Mouse (Mus musculus) liver, embryonic 14.5 days (tissue): ENCODE data around the gene Gm49388.

ENCODE experiments used
- CTCF ChIP-seq: IDR thresholded peaks from 2 replicates; pipeline ENCODE4 v1.5.1; 2016; ENCODE audit warnings: antibody characterized with exemption, low read depth, control low read depth
- EP300 ChIP-seq: IDR thresholded peaks from 2 replicates; pipeline ENCODE4 v1.6.1; 2016; ENCODE audit warnings: antibody characterized with exemption, low read depth

- no peak for TF ChIP-seq CTCF
- TF ChIP-seq EP300, result no peak
Observed at GRCm38 (mm10) chr7:127811240-127811639, 25.8 kb downstream of the Gm49388 start.
